Mouse (Mus musculus) layer of hippocampus, adult 2 months (tissue): ENCODE measurements around the gene Gm6614. TPM values are rescaled to one million over a fixed set of nuclear protein-coding genes. Genes with fewer than 3 reads are reported as not detected.

Experiments
- DNase-seq, 2 experiments: peaks; one replicate each; pipeline ENCODE4 v3.0.0; 2022; ENCODE audit warnings: low spot score in 2 of 2
- H3K27ac ChIP-seq: fragments of 200-600 bp; 2 replicates; pipeline ENCODE4 v1.8.1; 2022
- H3K4me3 ChIP-seq: fragments of 200-600 bp; 2 replicates; pipeline ENCODE4 v1.8.1; 2022; ENCODE audit warnings: mild to moderate bottlenecking
- CTCF ChIP-seq: fragments of 200-600 bp; conservative IDR thresholded peaks from 2 replicates; pipeline ENCODE4 v1.8.1; 2022; ENCODE audit warnings: antibody characterized with exemption, mild to moderate bottlenecking, moderate library complexity
- total RNA-seq, 2 experiments: library from RNA; stranded (reverse); gene quantifications; 2 replicates each; pipeline ENCODE4 v1.2.3; 2021

The Gm6614 gene
- total RNA-seq, 2 experiments from 2014 or later, result not detected

GRCm38 (mm10) chr6:141940451-141940850, 70.8 kb downstream of the Gm6614 start:
- H3K27ac ChIP-seq, result no peak overlapping the region
- TF ChIP-seq CTCF, result no peak
- DNase-seq, result no peak
- no peak overlapping the region for H3K4me3 ChIP-seq

Other genes starting within 250 kb of the Gm6614 start
- gene Gm5724, start 237.6 kb downstream of the Gm6614 start, total RNA-seq, result not detected
- 10 to 100 TPM; 35.7 to 38.5 TPM for gene Slco1a4, start 155.2 kb downstream of the Gm6614 start, total RNA-seq
- not detected for gene Slco1a1, start 64.5 kb downstream of the Gm6614 start, total RNA-seq
- gene Slco1a6, start 197.1 kb upstream of the Gm6614 start, total RNA-seq, result not detected